Mouse (Mus musculus) olfactory bulb, adult 2 months (tissue): Measurements from ENCODE around the gene Atp23.

Experiments used
- CTCF ChIP-seq: fragments of 200-500 bp; IDR thresholded peaks from 2 replicates; pipeline ENCODE4 v1.5.1; 2012; ENCODE audit warnings: low read depth, mild to moderate bottlenecking, low read length, moderate library complexity; ENCODE audit not compliant: insufficient read depth
- POLR2A ChIP-seq: fragments of 200-500 bp; IDR thresholded peaks from 2 replicates; pipeline ENCODE4 v1.6.1; 2012; ENCODE audit warnings: mild to moderate bottlenecking, low read depth, low read length, moderate library complexity; ENCODE audit not compliant: insufficient read depth

GRCm38 (mm10) chr10:126920220-126920619 lies 19.1 kb upstream of the Atp23 start:
- TF ChIP-seq POLR2A (no peak), CTCF (no peak)
